Mouse (Mus musculus) heart, postnatal 0 days (tissue): Measurements from ENCODE around the gene Polr1d.

Experiments used
- CTCF ChIP-seq: IDR thresholded peaks from 2 replicates; pipeline ENCODE4 v1.5.1; 2016; ENCODE audit warnings: antibody characterized with exemption, control low read depth, low read depth
- EP300 ChIP-seq: IDR thresholded peaks from 2 replicates; pipeline ENCODE4 v1.6.1; 2016; ENCODE audit warnings: antibody characterized with exemption, low read depth

DNA sequence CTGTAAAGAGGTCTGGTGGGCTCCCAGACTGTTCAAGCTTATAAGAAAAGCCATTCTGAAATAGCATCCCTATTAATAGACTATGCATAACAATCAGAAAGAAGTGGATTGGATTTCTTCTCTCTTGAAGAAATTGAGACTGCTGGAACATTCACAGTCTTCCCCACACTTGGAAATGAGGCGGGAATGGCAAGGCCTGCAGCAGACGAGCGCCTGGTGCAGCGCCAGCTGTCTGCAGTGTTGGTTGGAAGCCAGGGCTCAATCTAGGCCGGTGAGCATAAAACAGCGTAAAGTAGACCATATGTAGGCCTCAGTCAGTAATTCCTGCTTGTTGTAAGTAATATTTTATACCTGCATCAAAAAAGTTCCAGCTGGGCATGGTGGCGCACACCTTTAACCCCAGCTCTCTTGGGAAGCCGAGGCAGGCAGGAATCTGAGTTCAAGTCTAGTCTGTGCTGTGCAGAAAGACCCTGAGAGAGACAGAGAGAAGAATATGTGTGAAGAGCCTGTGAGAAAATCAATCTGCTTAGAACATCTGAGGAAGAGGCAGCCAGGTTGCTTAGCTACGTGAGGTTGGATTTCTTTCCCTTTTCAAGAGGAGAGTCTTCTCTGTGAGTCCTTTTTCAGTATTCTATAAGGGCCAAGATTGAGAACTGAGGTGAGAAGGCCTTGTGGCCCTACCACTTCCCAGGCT, 8.5 kb downstream of the Polr1d start:
- TF ChIP-seq CTCF = no peak
- TF ChIP-seq EP300 = no peak
